Mouse (Mus musculus) C3H10T1/2 (cell line): ENCODE data around the gene Map2k5. TPM values are rescaled to one million over a fixed set of nuclear protein-coding genes. Genes with fewer than 3 reads are reported as not detected.

ENCODE experiments used
- polyA plus RNA-seq, 2 experiments: library from polyadenylated mRNA; unstranded; fragments of >200 nt; fragmentation: generic; extraction: Trizol; gene quantifications; one replicate each; pipeline ENCODE4 v1.2.1; 2012; ENCODE audit warnings: missing spikeins in 2 of 2

Gene Map2k5
- 10 to 100 TPM; 11.7 to 23.2 TPM for polyA plus RNA-seq

GRCm38 (mm10) chr9:63377270-63378142 lies at the start of gene Map2k5:
TSS of gene Map2k5 (minus strand) at chr9:63377902.

DNA sequence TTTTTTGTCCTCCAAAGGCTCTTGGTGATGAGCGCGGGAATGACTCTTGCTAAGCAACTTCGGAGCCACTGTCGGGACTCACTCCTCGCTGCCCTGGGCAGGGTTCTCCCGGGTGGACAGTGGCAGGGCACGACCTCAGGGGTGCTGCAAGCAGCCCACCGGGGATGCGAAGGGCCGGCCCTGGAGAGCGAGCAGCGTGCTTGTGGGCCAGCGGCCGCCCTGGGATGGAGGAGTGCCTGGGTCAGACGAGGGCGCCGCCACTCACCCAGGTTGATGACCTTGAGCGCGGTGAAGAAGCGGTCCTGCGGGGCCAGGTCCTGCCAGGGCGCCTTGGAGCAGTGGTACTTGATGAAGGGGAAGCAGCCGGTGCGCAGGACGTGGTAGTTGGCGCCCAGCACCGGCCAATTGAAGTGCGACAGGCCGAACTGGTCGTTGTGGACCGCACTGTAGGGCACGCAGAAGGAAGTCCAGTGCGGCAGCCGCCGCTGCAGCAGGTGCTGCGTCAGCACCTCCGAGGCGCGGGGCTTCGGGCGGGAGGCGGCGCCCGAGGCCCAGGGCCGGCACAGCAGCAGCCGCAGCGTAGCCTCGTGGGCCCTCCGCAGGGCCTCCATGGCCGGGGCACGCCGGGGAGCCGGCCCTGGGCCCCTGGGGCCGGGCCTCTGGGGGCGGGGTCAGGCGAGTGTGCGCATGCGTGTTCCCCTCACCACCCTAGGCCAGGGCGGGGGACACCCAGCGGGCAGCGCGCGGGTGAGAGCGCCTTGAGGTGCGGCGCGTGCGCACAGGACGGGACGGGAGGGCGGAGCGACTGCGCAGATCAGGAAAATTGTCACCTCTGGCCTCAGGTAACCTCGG lies 21.1 kb upstream of the Map2k5 start, which contains the start of gene 2300009A05Rik:
2300009A05Rik (minus strand) TSS at position 636 of the 852 bp plus-strand sequence.

DNA sequence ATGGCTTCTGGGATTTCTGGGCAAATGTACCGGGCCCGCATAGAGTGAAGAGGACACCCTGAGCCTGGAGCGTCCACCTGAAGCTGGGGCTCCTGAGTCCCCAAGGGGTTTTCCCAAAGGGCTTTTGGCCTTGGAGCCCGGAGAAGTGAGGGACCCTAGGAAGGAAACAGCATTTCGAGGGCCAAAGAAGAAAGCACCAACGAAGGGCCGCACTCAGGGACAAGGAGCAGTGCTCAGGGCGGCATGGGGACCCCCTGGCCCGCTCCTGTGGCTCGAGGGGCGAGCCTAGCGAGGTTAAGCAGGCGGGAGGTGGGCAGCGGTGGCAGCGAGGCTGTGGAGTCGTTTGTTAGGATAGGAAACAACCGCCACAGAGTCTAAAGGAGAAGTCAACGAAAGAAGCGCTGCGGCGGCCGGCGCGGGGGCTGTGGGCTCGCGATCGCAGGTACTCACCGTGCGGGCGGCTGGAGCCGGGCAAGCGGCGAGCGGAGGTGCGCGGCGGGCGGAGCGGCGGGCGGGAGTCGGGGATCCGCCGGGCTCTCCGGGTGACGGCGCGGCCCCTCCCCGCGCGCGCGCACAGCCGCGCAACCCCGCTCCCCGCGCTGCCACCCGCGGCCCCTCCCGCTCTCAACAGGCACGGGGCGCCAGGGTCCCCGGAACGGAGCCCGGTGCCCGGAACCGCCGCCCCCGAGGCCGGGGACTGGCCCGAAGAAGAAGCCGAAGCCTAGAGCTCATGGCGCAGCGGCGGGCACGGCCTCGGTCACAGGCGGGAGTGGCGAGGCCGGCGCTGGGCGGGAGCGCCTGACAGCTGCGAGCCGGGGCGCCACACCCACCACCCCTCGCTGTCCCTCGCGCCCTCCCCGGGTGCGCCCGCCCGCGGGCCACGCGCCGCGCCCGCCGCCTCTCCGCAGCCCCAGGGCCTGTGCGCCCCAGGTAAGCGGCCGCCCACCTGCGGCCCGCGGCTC lies 229.0 kb downstream of the Map2k5 start, which contains the start of gene Skor1:
Skor1 (minus strand) TSS at position 552 of the 962 bp plus-strand sequence.

Other genes starting within 250 kb of the Map2k5 start
- under 1 TPM in 1 of 2 experiments, not detected in 1; 0.02 TPM for gene Skor1, start 228.9 kb downstream of the Map2k5 start, polyA plus RNA-seq
- 10 to 100 TPM; 18.2 to 20.8 TPM for gene 2300009A05Rik, start 21.3 kb upstream of the Map2k5 start, polyA plus RNA-seq
- gene Iqch, start 224.6 kb upstream of the Map2k5 start, polyA plus RNA-seq, result not detected
- 10 to 100 TPM in 1 of 2 experiments, 1 to 10 TPM in 1; 3.6 to 10.7 TPM for gene Aagab, start 224.8 kb upstream of the Map2k5 start, polyA plus RNA-seq